Mouse (Mus musculus) embryo, embryonic 10.5 days (tissue): Measurements from ENCODE around the gene Gm1140.
"Not testable (repeated sequence)": the region's sequence is repeated elsewhere in the genome, so short reads cannot be mapped to it uniquely, and the experiment has no call there.

Source experiments
- DNase-seq: peaks from one replicate; pipeline ENCODE4 v3.0.0-alpha.2; 2015; ENCODE audit warnings: low spot score

Gene Gm1140

GRCm38 (mm10) chrX:67693462-67693861 is at the start of gene Gm1140:
TSS of gene Gm1140 (minus strand) at chrX:67693562.
- DNase-seq = not testable (repeated sequence)

DNA sequence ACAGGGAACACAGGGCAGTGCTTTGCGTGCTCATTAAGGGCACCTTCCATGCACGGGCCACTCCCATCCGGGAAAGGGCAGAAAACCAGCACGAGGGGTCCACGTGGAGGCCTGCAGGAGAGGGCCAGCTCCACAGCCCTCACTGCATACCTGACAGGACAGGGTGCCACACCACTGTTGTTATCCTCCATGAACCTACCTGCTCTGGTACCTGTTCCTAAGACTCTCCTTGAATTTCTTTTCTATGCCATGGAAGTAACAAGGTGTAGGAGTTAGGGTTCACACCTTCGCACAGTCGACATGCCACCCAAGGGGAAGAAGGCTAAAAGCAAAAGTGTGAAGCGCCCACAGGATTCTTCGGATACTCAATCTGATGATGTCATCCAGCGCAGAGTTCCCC is 2.0 kb upstream of the Gm1140 start, which contains the start of gene Gm14692:
Gene Gm14692 (plus strand): TSS at position 301 of the 400 bp plus-strand sequence.
- not testable (repeated sequence) for DNase-seq
